Mouse (Mus musculus) cerebellum, adult 18-20 months (tissue): ENCODE data around the gene Prkg1.
"Not testable (repeated sequence)": the region's sequence is repeated elsewhere in the genome, so short reads cannot be mapped to it uniquely, and the experiment has no call there.

ENCODE experiments used
- DNase-seq, 2 experiments: peaks; one replicate each; pipeline ENCODE4 v3.0.0; 2021

Gene Prkg1

DNA sequence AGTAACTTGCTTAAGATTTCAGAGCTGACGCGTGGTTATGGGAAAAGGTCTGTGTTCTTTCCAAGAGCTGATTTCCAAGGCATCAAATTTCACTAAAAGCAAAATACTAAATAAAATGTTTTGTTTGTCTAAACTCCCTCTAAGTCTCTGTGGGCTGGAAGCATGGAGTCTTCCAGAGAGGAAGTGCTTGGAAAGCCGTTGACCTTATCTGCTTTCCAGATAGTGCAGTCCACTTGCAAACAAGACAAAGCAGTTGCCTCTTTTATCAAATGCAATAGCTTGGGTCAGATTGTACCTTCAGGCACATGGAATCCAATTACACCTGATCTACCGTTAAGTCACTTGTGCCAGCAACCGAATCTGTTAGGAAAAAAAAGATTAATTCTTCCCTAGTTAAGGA is 340.5 kb downstream of the Prkg1 start:
- no peak for DNase-seq

- DNase-seq: no peak
These were observed 351.3 kb downstream of the Prkg1 start for GRCm38 (mm10) chr19:31413571-31413970.

DNA sequence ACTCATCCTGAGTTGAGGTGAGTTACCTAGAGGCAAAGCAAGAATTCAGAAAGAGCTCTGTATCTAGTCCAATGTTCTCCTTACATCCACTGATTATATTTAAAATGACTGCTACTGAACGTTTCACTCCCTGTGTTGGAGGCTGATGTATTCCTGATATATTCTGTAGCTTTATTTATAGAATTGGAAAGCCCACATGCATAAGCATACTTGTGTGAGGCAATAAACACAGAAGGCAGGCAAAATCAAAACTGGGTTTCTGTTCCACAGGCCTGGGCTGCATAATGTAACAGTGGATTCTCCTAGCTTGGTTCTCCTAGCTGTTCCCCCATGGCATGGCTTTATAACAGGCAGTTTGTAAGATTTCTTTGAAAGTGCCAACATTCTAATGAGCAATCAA is 368.7 kb downstream of the Prkg1 start:
- no peak for DNase-seq

DNA sequence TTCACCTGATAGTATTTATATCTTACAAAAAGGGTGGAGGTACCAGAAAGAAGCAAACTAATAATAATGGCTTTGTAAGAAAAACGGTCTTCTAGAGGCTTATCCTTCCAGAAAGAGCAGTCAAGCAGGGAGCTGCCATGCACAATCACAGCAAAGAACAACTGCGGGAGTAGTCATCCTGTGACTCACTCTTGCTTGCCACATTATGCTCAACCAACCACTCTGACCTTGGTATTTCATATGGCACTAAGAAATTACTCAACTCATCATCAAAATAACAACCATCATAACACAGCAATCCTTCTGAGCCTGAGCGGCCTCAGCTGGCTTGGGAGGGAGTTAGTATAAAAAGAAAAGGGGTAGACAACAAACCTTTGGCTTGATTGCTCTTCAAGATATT is 379.5 kb downstream of the Prkg1 start:
- DNase-seq: no peak

DNA sequence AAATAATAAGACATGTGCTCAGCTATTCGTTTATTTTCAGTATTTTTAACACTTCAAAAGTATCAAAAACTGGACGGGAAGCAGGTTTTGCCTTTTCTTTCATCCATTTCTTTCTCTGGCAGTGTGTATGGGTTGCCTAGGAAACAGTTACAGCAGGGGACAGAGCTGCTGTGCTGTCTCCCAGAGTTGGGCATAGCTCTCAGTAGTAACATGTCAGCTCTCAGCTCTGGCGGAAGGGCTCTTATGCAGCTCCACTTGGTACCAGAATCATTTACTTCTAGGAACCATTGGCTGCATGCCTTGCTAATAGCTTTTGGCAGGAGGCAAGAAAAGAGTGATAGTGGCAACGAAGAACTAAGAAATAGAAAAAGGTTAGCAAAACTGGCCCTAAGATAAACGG is 381.0 kb downstream of the Prkg1 start:
- DNase-seq: no peak

DNA sequence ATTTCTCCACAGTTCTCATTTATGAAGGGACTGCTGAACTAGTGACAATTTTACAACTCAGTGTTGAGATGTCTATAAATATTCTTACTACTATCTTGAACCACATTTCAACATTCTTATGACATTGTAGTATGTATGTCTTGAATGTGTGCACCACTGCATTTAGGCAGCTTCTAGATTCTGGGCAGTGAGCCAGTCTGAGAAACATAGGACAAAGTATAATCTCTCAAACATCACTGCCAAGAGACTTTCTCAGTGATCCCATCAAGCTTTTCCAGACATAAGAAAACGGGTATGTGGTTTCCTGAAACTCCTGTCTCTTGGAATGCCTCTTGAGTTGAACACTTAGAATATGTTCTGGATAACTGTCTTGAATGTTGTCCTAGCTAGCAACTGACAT is 394.7 kb downstream of the Prkg1 start:
- DNase-seq: no peak

- DNase-seq: no peak
These were observed 395.7 kb downstream of the Prkg1 start for GRCm38 (mm10) chr19:31369116-31369515.

DNA sequence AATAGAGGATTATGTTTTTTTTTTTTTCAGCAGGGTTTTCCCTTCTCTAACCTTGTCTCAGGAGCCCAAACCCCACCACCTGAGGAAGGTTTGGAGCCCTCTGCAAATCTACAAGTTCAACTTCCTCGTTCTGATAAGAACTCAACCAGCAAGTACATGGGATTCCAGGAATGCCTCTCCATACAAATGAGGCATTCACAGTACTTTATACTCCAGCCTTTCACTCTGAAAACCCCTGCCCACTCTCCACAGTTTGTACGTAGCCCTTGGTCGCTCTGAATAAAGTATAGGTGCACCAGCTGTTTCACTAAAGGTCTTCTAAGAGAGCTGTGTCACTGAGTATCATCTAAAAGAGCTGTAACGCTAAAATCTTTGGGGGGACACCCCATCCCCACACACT is 402.8 kb downstream of the Prkg1 start:
- DNase-seq: no peak

DNA sequence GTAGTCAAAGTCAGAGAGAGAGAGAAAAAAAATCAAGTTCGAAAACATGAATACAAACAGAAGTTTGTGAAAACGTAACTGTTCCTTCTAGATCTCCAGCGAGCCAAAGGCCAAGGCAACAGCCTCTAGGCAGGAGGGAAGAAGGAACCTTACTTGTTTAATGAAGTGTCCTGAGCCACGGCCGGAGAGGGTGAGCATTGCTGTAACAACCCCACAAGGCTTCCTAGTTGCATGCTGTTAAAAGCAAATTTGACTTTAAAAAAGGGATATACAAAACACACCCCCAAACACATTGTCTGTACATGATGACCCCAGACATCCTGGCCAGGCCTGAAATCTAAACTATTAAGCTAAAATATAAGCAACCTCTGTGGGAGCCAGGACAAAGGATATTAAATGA is 403.3 kb downstream of the Prkg1 start:
- DNase-seq: no peak

- DNase-seq: peak; percentile 12 to 21
These were observed 403.7 kb downstream of the Prkg1 start for GRCm38 (mm10) chr19:31361161-31361560.

DNA sequence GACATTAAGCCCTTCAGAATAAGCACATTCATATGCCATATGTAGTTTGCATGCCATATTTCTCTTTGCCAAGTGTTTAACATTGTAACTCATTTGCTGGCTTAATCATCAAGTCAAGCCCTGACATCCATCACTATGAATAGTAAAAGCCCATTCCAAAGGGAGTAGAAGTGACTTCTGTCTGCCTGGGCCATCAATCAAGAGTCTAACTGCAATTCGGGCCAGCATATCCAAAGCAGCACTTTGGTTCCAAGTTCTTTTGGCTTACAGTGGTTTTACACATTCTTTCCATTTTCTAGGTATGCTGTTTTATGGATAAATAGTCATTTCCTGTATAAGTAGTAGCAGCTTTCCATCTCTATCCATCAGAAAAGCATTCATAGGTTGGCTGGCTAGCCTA is 409.9 kb downstream of the Prkg1 start:
- DNase-seq: no peak

GRCm38 (mm10) chr19:31352784-31353183 is 412.0 kb downstream of the Prkg1 start:
- DNase-seq: not testable (repeated sequence)

DNA sequence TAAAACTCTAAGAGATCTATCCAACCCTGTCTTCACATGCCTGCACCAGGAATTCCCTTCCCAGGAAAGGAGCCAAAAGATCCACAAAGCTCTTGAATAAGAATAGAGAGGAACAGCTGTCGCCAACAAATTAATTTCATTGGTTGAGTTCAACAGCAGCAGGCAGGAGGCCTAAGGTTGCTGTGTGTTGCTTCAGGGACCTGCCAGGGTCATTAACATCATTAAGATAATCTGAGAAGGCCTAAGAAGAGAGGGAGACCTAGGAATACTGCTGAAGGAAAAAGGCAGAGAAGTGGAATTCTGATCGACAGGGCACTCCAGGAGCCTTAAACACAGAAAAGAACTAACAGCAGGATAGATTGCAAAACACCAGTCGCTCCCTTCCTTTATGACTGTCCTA is 413.0 kb downstream of the Prkg1 start:
- no peak for DNase-seq

GRCm38 (mm10) chr19:31342150-31342549 is 422.7 kb downstream of the Prkg1 start:
- peak; percentile 19 to 28 for DNase-seq

- DNase-seq: no peak
These were observed 423.9 kb downstream of the Prkg1 start for GRCm38 (mm10) chr19:31340898-31341297.

DNA sequence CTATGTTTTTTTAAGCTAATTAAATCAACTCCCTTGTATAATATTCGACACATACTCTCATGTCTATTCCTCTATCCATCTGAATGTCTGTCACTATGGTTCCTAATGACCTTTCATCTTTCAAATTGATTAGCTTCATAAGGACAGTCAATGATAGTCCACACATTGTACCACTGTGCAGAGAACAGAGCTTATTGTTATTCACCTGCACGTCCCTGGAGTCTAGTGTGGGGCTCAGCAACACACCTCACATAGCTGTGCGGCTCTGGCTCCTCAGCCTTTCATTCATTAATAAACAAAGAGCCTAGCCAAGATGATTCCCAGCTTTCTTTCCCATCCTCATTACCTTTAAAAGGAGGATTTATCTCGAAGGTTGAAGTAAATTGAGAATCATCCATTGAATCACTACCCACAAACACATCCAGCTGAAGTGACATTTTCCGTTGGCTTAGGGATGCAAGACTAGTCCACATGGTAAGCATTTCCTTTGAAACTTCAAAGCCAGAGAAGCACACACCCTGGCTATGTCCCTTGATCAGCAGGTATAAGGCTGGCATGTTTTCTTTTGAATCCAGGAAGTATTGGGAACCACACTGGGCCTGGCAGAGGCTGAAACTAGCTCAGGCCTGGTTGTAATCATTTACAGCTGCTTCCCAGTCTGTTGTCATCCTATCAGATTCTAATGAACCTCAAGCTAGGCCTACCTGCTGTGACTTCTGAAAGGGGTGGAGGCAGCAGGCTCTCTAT is 426.3 kb downstream of the Prkg1 start:
- no peak for DNase-seq

- no peak for DNase-seq
These were observed 427.0 kb downstream of the Prkg1 start for GRCm38 (mm10) chr19:31337863-31338217.

GRCm38 (mm10) chr19:31337163-31337862 is 427.5 kb downstream of the Prkg1 start:
- DNase-seq: no peak

DNA sequence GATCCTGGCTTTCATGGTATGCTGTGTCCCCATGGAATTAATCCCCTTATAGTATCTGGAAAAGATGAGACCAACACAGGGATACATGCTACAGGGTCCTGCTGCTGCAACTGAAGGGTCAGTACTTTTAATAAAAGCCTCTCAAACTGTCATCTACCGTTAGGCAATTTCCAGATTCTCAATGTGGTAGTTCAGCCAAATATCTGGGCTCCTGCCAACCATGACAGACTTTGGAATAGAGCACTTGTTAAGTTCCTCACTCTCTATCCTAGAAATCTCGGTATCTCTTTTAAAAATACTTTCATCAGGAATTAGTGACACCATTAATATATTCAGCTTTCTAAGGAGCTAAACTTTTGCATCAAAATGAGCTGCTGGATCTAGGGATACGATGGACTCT is 428.5 kb downstream of the Prkg1 start:
- DNase-seq: no peak

DNA sequence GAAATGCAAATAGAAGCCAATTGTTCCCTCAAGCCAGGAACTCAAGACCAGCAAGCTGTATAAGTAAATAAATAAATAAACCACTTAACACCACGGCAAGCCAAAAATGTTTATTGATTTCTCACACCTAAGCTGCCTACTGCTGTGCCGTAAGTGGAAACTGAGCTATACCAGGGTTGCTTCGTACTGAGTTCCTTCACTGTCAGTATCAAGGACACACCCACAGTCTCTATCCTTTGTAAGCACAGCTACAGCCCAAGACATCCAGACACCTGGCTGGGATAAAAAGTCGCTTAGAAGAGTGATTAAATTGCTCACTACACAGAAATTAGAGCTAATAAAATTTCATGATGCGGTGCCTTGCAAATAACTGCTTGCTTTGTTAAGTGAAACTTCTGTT is 434.9 kb downstream of the Prkg1 start:
- DNase-seq: no peak

DNA sequence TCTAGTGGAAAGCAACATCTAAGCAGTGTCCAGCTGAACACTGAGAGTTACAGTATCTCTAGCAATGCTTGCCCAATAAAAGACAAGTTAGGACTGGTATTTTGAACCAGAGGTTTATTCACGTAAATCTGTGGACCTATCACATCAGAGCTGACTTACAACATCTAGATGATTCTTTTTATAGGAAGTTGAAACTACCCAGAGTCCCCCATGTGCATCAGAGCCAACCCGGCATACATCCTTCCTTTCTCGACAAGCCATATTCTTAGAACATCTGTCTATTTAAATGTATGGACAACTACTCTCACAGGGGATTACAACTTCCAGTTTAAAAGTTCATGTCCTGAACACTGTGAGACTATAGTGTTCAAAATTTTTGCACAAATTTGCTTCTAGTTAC is 460.1 kb downstream of the Prkg1 start:
- no peak for DNase-seq

GRCm38 (mm10) chr19:31291231-31291630 is 473.6 kb downstream of the Prkg1 start:
- no peak for DNase-seq

DNA sequence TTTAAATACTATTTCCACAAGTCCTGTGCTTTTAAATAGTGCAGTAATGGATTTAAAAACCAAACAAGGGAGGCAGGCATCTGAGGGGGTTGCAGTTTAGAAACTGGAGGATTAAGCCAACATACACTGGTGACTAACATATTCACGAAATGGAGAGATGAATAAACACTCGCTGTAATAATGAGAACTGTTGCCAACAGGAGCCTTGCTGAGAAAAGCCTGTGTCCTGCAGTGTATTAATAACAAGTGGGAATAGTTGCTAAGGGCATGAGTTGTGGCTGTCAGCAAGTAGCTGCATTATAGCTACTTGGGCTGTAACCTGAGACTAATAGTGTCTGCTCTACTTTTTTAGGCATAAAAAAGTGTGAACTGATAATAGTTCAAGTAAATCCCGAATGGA is 480.3 kb downstream of the Prkg1 start:
- no peak for DNase-seq

DNA sequence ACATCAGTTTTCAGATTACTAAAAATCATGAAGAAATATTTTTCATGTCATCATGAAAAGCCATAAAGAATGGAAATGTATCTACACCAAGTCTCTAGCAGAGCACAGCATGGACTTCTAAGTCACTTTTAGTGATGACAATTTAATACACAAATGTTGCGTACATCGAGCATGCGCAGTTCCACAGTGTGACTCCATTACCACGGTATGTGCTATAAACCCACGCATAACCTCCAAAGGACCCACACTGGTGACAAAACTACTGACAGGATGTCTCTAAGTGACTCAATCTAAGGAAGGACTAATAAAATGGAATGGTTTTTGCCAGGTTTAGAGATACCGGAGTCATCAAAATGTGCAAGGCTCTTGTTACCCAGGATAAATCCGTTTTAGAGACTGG is 480.7 kb downstream of the Prkg1 start:
- DNase-seq: no peak

DNA sequence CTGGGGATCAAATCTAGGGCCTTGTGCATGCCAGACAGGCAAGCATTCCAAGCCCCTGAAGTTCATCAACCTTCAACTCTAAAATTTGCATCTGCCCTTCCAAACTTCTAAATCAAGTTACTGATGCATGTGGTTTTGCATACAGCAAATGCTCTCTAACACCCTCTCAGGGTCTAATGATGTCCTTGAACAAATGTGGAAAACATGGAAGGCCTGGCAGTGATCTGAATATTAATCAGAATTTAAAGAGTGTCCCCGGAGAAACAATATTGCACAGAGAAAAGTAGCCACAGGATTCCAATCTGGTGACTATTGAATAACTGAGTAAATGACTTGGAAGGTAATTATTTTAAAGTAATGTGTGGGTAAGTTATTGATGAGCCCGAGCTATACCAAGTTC is 481.2 kb downstream of the Prkg1 start:
- no peak for DNase-seq
